Mouse (Mus musculus) embryonic fibroblast, embryonic 13.5 days (primary cell): ENCODE measurements around the gene Olfr837. TPM values are rescaled to one million over a fixed set of nuclear protein-coding genes. Genes with fewer than 3 reads are reported as not detected.
"Not testable (repeated sequence)": the region's sequence is repeated elsewhere in the genome, so short reads cannot be mapped to it uniquely, and the experiment has no call there.

Experiments used
- H3K27ac ChIP-seq: 2 replicates; pipeline ENCODE4 v1.5.1; 2012; ENCODE audit warnings: low read length, control low read depth, inconsistent platforms; ENCODE audit not compliant: insufficient read depth
- H3K4me1 ChIP-seq: 2 replicates; pipeline ENCODE4 v1.6.1; 2011; ENCODE audit warnings: low read length; ENCODE audit not compliant: control insufficient read depth, insufficient read depth
- H3K4me3 ChIP-seq: 2 replicates; pipeline ENCODE4 v1.5.1; 2011; ENCODE audit warnings: mild to moderate bottlenecking, control low read depth, low read length; ENCODE audit not compliant: insufficient read depth
- CTCF ChIP-seq: IDR thresholded peaks from 2 replicates; pipeline ENCODE4 v1.5.1; 2011; ENCODE audit warnings: mild to moderate bottlenecking, control low read depth, low read length, moderate library complexity, borderline replicate concordance; ENCODE audit not compliant: insufficient read depth
- POLR2A ChIP-seq: IDR thresholded peaks from 2 replicates; pipeline ENCODE4 v1.6.1; 2011; ENCODE audit warnings: low read depth, mild to moderate bottlenecking, control low read depth, low read length, moderate library complexity
- polyA plus RNA-seq: library from polyadenylated mRNA; stranded (reverse); fragments of >200 nt; gene quantifications from 2 replicates; pipeline ENCODE4 v1.2.4, GENCODE M21; 2011; ENCODE audit warnings: low read depth; ENCODE audit not compliant: missing spikeins, insufficient read length

Gene Olfr837
- polyA plus RNA-seq = not detected in 2 replicates

DNA sequence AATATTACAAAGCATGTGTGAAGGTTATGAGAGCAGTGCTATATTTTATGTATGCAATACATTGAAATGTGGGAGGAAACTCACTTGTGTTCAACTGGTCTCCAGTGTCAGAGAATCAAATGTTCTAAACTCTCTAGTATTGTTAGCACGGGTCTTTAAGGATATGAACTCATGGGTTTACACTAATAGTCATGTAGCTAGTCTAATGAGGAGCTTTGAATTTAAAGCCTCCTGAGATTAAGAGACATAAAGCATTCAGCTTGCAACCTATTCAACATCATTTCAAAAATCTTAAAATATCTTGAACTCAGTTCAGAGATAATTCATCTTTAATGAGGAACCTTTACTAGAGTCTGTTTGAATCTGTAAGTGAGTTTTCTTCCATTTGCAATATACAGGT lies at the start of gene Olfr837:
Gene Olfr837 (plus strand): TSS at position 301 of the 400 bp plus-strand sequence.
- no peak within 1 kb of the TSS for H3K4me3 ChIP-seq
- no peaks in the 10 kb centered on the region for H3K4me1 ChIP-seq
- no peak for TF ChIP-seq POLR2A
- TF ChIP-seq CTCF = no peak
- no peak within 1 kb of the TSS for H3K27ac ChIP-seq

DNA sequence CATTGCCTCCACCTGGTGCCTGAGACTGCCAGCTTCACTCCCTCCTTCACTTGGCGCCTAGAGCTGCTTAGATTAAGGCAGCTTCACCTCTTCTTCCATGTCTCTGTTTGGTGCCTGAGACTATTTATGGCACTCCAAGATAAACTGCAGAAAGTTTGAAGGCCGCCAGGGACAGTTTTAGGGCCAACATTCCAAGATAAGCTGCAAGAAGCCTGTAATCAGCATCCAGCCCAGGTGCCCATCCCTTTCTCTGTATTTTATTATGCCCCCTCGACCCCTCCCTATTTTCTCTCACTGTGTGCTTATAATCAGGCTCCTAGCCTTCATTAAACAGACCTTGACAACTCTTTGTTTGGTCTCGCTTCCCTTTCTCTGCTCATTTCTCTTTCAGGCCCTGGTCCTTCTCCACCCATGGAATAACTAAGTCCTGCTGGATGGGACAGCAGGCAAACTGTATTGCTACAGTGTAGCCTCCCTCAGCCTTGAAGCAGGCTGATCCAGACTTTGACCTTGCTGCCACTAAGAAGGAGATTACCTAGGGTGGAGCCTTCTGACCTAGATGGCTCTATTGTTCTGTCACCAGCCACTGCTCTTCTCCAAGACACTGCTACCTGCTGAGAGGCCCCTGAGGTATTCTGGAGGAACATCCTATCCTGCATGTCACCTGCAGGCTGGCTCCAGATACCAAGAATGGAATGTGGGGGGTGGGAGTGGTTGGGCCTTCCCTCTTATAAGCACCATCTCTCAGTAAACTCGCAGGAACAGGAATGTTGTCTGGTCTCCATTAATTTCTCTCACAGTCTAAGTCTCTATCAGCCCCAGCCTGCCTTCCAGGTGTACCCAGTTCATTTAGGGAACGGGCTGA lies 43.0 kb upstream of the Olfr837 start:
- not testable (repeated sequence) for H3K4me1 ChIP-seq, H3K4me3 ChIP-seq, H3K27ac ChIP-seq

DNA sequence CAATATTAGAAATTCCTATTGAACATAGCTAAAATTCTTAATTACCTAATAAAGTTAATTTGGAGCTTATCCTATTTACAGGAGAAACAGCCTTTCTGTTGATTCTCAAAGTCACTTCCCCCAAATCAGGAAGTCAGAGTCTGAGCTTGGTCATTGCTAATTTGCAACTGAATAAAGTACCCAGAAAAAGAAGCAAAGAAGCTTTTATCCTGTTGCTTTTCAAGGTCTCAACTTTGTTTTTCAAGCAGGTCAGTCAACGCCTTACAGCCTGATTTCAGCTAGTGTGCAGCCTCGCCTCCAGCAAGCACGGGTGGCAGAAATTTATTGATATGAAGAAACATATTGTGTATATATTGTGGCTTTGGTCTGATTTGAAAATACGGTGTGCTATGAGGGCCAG lies 38.8 kb upstream of the Olfr837 start:
- TF ChIP-seq CTCF = no peak
- TF ChIP-seq POLR2A = no peak
- Histone ChIP-seq H3K4me1 (no peaks in the 10 kb centered on the region), H3K27ac (no peak overlapping the region), H3K4me3 (no peak overlapping the region)

DNA sequence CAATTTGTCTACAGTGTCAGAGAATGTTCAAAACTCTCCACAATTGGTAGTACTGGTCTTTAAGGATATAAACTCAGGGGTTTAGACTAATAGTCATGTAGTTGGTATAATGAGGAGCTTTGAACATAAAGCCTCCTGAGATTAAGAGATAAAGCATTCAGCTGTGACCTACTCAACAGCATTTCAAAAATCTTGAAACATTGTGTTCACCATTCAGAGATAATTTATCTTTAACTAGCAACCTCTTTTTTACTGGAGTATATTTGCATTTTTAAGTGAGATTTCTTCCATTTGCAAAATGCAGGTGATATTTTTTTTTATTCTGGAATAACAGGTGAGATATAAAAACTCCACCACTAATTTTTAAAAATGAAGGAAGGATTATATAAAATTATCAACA lies 16.0 kb upstream of the Olfr837 start, which contains the start of gene Olfr836:
Gene Olfr836 (plus strand): TSS at position 301 of the 400 bp plus-strand sequence.
- Histone ChIP-seq H3K27ac (no peak within 1 kb of the TSS), H3K4me1 (no peaks in the 10 kb centered on the region), H3K4me3 (no peak within 1 kb of the TSS)
- TF ChIP-seq CTCF = no peak
- TF ChIP-seq POLR2A = no peak

DNA sequence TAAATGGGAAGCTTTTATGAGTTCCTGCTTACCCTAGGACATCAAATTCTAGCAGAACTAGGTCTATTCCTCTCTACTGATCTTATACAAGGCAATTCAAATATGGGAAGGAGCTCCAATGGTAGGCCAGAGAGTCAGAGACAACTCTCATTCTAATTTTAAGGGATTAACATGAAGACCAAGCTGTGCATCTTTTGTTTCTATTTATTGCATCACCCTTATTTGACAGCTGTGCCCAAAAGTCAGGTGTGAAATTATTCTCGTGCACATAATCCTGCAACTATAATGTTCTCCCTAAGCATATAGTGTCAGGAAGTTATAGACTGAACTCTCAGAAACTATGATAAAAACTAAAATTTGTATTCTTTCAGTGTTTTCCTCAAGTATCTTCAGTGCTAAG lies 41.1 kb downstream of the Olfr837 start, which contains the start of gene Olfr839-ps1:
Gene Olfr839-ps1 (minus strand): TSS at position 101 of the 400 bp plus-strand sequence.
- Histone ChIP-seq H3K4me1 (no peaks in the 10 kb centered on the region), H3K27ac (no peak within 1 kb of the TSS), H3K4me3 (no peak within 1 kb of the TSS)
- TF ChIP-seq CTCF (no peak), POLR2A (no peak)

Other genes with a start within 250 kb of the Olfr837 start
- gene Olfr832, start 199.2 kb upstream of the Olfr837 start, polyA plus RNA-seq = not detected in 2 replicates
- gene Olfr834, start 148.3 kb upstream of the Olfr837 start, polyA plus RNA-seq = not detected in 2 replicates
- not detected in 2 replicates for gene Olfr835, start 103.6 kb upstream of the Olfr837 start, polyA plus RNA-seq
- not detected in 2 replicates for gene Olfr836, start 15.9 kb upstream of the Olfr837 start, polyA plus RNA-seq
- gene Olfr839-ps1, start 41.0 kb downstream of the Olfr837 start, polyA plus RNA-seq = not detected in 2 replicates
- gene Olfr843, start 115.7 kb downstream of the Olfr837 start, polyA plus RNA-seq = not detected in 2 replicates
- not detected in 2 replicates for gene Olfr844, start 180.0 kb downstream of the Olfr837 start, polyA plus RNA-seq
- not detected in 2 replicates for gene Olfr845, start 200.1 kb downstream of the Olfr837 start, polyA plus RNA-seq
- not detected in 2 replicates for gene Olfr846, start 227.7 kb downstream of the Olfr837 start, polyA plus RNA-seq
- not detected in 2 replicates for gene Olfr847, start 242.4 kb downstream of the Olfr837 start, polyA plus RNA-seq